ENCODE assay signal across 17 mouse cellular contexts in the genomic region with DNA sequence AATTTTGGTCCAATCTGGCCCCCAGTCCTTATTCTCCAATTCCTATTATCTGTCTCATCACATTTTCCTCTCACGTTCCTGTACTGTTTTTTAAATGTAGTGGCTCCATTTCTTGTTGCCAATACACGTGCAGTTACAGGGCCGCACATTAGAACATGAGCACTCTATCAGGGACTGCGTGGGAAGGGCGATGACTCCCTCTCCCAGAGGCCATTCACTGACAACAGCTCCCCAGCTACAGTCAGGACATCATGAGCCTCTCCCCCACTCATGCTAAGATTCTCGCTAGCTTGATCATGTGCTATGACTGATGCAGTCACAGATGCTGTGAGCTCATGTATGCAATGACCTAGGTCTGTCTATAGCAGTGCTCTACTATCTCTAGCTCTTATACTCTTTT.
"Had no signal": no experiment of that assay in that cellular context is flagged by ENCODE, and none has a peak within 500 bp of the region (broad histone marks: within the 10 kb centered on the region; RNA-seq: fewer than 3 reads in every experiment).

No protein-coding gene starts in this region.

- H3K9me3 ChIP-seq: neural tube, embryonic 12.5 days; neural tube, embryonic 13.5 days; neural tube, embryonic 15.5 days; stomach, embryonic 15.5 days had no signal

- H3K27ac ChIP-seq: neural tube, embryonic 12.5 days; neural tube, embryonic 13.5 days; neural tube, embryonic 15.5 days; stomach, embryonic 15.5 days; stomach, postnatal 0 days had no signal

- H3K4me1 ChIP-seq: neural tube, embryonic 12.5 days; neural tube, embryonic 13.5 days; neural tube, embryonic 15.5 days; stomach, embryonic 15.5 days had no signal

- H3K4me3 ChIP-seq: neural tube, embryonic 12.5 days; neural tube, embryonic 13.5 days; neural tube, embryonic 15.5 days; stomach, embryonic 15.5 days had no signal

- H3K36me3 ChIP-seq: neural tube, embryonic 15.5 days had no signal

- H3K27me3 ChIP-seq: neural tube, embryonic 12.5 days; neural tube, embryonic 13.5 days; neural tube, embryonic 15.5 days; stomach, embryonic 15.5 days had no signal

- DNase-seq: retina, postnatal 1 day; right cerebral cortex, adult 18-20 months; right cerebral cortex, postnatal 14 days; right cerebral cortex, postnatal 25 days; right cerebral cortex, postnatal 4 days; spleen, adult 18-20 months; thymus, adult 18-20 months; thymus, adult 2 months; thymus, postnatal 14 days; thymus, postnatal 25 days; thymus, postnatal 36 days; thymus, postnatal 4 days had no signal
